Mouse (Mus musculus) CH12.LX (cell line): ENCODE results near the gene Ncor2.

Experiments
- CHD2 ChIP-seq: IDR thresholded peaks from 2 replicates; pipeline ENCODE4 v1.6.1; 2011; ENCODE audit warnings: low read length, improper control_type of control experiment
- CTCF ChIP-seq, 2 experiments: IDR thresholded peaks in 1 of 2; conservative IDR thresholded peaks in 1 of 2; 2 replicates each; pipeline ENCODE4 v1.5.1; 2011 to 2012; ENCODE audit warnings: low read depth in 2 of 2, low read length in 2 of 2, improper control_type of control experiment in 1 of 2, inconsistent platforms in 1 of 2, mild to moderate bottlenecking in 1 of 2, moderate library complexity in 1 of 2
- E2F4 ChIP-seq: IDR thresholded peaks from 2 replicates; pipeline ENCODE4 v1.6.1; 2011; ENCODE audit warnings: low read depth, low read length, improper control_type of control experiment; ENCODE audit not compliant: insufficient replicate concordance
- EP300 ChIP-seq: IDR thresholded peaks from 2 replicates; pipeline ENCODE4 v1.6.1; 2011; ENCODE audit warnings: low read length, improper control_type of control experiment
- JUND ChIP-seq: conservative IDR thresholded peaks from 2 replicates; pipeline ENCODE4 v1.6.1; 2011; ENCODE audit warnings: low read depth, low read length, improper control_type of control experiment
- KAT2A ChIP-seq: IDR thresholded peaks from 2 replicates; pipeline ENCODE4 v1.6.1; 2012; ENCODE audit warnings: low read length, improper control_type of control experiment, inconsistent platforms; ENCODE audit not compliant: insufficient replicate concordance
- MXI1 ChIP-seq: IDR thresholded peaks from 2 replicates; pipeline ENCODE4 v1.6.1; 2011; ENCODE audit warnings: mild to moderate bottlenecking, low read depth, low read length, improper control_type of control experiment
- POLR2A ChIP-seq: IDR thresholded peaks from 2 replicates; pipeline ENCODE4 v1.6.1; 2011; ENCODE audit warnings: low read depth, mild to moderate bottlenecking, improper control_type of control experiment, low read length
- POLR2AphosphoS2 ChIP-seq: IDR thresholded peaks from 2 replicates; pipeline ENCODE4 v1.6.1; 2011; ENCODE audit warnings: low read depth, low read length, improper control_type of control experiment
- SMC3 ChIP-seq: IDR thresholded peaks from 2 replicates; pipeline ENCODE4 v1.6.1; 2011; ENCODE audit warnings: low read depth, low read length, improper control_type of control experiment
- ZMIZ1 ChIP-seq: IDR thresholded peaks from 2 replicates; pipeline ENCODE4 v1.6.1; 2012; ENCODE audit warnings: low read depth, mild to moderate bottlenecking, inconsistent platforms, low read length, improper control_type of control experiment
- ZNF384 ChIP-seq: IDR thresholded peaks from 2 replicates; pipeline ENCODE4 v1.6.1; 2012; ENCODE audit warnings: low read depth, low read length, improper control_type of control experiment, inconsistent platforms

DNA sequence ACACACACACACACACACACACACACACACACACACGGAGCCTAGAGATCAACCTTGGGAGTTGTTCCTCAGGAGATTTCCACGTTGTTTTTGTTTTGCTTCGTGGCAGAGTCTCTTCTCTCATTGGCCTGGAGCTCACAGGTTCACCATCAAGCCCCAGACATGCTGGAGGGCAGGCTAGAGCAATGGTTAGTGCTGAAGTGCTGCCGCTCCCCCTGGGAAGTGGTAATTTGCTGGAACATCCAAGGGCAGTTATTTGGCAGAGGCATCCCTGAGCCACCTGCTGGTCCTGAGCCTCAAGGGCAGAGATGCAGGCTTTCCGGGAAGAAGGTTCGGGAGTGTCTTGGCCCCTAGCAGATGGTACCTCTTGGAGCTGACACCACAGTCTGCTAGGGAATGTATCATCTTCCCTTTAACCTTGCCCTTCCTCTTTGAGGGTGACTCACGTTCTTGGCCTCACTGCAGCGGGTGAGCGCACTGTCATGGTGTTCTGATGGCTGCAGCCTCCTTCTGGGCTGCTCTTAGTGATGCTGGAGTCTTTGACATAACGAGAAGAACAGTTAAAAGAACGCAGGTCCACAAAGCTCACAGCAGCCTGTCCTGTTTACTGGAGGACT lies 25.3 kb upstream of the Ncor2 start:
- TF ChIP-seq POLR2A (no peak), MXI1 (no peak), EP300 (no peak), ZMIZ1 (no peak), JUND (no peak), SMC3 (no peak), KAT2A (no peak), E2F4 (no peak), CTCF (conservative IDR thresholded peaks at IDR 0.05 in 1 of 2, IDR thresholded peaks at IDR 0.05 in 1 of 2; ENCODE audit: low read depth in 2 of 2, low read length in 2 of 2) (no peak), CHD2 (no peak), POLR2AphosphoS2 (no peak), ZNF384 (no peak)
